Mouse (Mus musculus): ENCODE measurements around the gene Wfdc16.
"Not testable (repeated sequence)": the region's sequence is repeated elsewhere in the genome, so short reads cannot be mapped to it uniquely, and the experiment has no call there.

Gene Wfdc16

GRCm38 (mm10) chr2:164593494-164593893, 45.1 kb downstream of the Wfdc16 start, which contains the start of gene Eppin:
Gene Eppin, minus strand, starts transcription at chr2:164593594.
- DNase-seq: no peak

GRCm38 (mm10) chr2:164592014-164592413, 46.6 kb downstream of the Wfdc16 start:
- DNase-seq: peak; percentile 79

GRCm38 (mm10) chr2:164585025-164585725, 53.4 kb downstream of the Wfdc16 start, which contains the start of gene Wfdc6a:
Gene Wfdc6a, minus strand, starts transcription at chr2:164585447.
- DNase-seq: not testable (repeated sequence)

Measured in embryo, embryonic 11 days (tissue).